Mouse (Mus musculus): Measurements from ENCODE around the gene Tcte2. TPM values are rescaled to one million over a fixed set of nuclear protein-coding genes. Genes with fewer than 3 reads are reported as not detected.
A peak's percentile ranks its signal among the peaks of the same experiment; 100 is the strongest.

Gene Tcte2
- total and polyA plus RNA-seq, 3 experiments: 0.17 TPM; not detected in 2

DNA sequence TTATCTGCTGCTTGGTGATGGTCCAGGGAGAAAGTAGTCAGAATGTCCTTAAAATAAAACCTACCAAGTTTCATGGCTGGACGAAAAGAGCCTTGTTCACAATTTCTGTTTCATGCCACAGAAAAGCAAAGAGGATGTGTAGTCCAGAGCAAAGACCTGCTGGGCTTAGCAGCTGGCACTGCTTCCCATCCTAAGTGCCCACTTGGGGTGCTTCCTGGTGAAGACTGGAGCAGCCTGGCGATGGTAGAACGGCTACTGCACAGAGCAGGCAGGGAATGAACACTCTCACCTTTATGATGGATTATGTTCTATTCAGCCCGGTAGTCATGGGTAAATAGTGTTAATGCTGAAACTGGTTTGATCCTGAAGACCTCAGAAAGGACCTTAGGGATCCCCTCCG lies 27.7 kb downstream of the Tcte2 start (continued):
- no peak for TF ChIP-seq USF2 (conservative IDR thresholded peaks at IDR 0.05; ENCODE audit: low read depth, low read length)

DNA sequence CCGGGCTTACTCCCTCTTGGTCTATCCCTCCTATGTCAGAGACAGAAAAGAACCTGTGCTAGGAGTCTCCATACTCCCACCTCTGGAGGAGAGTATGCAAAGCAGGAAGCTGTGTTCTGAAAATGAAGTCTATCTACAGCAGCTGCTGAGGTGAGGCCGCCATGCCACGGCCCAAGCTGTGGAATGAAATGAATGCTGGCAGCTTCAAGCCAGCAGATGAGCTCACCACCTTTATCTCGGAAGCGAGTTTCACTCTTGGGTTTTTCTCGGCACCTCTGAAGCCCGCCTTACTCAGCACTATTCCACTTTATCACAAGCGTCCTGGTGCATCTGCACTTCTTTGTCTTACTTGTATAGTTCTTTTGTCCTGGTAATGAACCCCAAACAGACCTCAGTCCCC lies 28.9 kb downstream of the Tcte2 start:
- no peaks in the 10 kb centered on the region for H3K27me3 ChIP-seq (replicated peaks)
- H3K9me3 ChIP-seq (replicated peaks; ENCODE audit: low read length): no peaks in the 10 kb centered on the region
- H3K4me1 ChIP-seq (ENCODE audit: control insufficient read depth in 1 of 2, insufficient read depth in 2 of 2): peaks cover 0 to 13% of the 10 kb centered on the region in 2 experiments; a peak in 2 of 4 replicates
- H3K36me3 ChIP-seq (replicated peaks in 1 of 2; ENCODE audit: control insufficient read depth in 1 of 2, insufficient read depth in 1 of 2, low read length in 1 of 2): no peaks in the 10 kb centered on the region
- no peak for DNase-seq (ENCODE audit: extremely low read depth)
- no peak overlapping the region for H3K27ac ChIP-seq (ENCODE audit: insufficient read depth, low read depth)
- no peaks in the 10 kb centered on the region for H3K79me2 ChIP-seq (replicated peaks; ENCODE audit: control insufficient read depth, extremely low read depth, insufficient read depth, poor library complexity, severe bottlenecking)
- TF ChIP-seq USF1 (IDR thresholded peaks at IDR 0.05; ENCODE audit: low read depth, low read length) (no peak), MAX (IDR thresholded peaks at IDR 0.05; ENCODE audit: low read length) (no peak), POLR2A (IDR thresholded peaks at IDR 0.05; ENCODE audit: low read depth, low read length) (no peak), MAFK (IDR thresholded peaks at IDR 0.05; ENCODE audit: insufficient replicate concordance, low read length) (peak; percentile 15; the same call in 1 of the 2 replicates)
- dilution Hi-C loops (cut with MboI; ENCODE audit: extremely low pct_ligation_motif_present, extremely low pct_unique_long_range_greater_than_20kb, low sequenced_read_pairs) (no loop called here), in situ Hi-C loops (cut with MboI; ENCODE audit: low pct_ligation_motif_present, low pct_unique_long_range_greater_than_20kb, low sequenced_read_pairs) (no loop called here)
- H3K4me3 ChIP-seq (replicated peaks in 1 of 3; ENCODE audit: low read depth in 2 of 3, low read length in 2 of 3, poor library complexity in 1 of 3): no peak overlapping the region
- H3K9ac ChIP-seq (ENCODE audit: insufficient read depth, low read depth): no peak overlapping the region
- H3K4me2 ChIP-seq (ENCODE audit: insufficient read depth, low read depth, poor library complexity, severe bottlenecking): peak overlapping the region; percentile 82

DNA sequence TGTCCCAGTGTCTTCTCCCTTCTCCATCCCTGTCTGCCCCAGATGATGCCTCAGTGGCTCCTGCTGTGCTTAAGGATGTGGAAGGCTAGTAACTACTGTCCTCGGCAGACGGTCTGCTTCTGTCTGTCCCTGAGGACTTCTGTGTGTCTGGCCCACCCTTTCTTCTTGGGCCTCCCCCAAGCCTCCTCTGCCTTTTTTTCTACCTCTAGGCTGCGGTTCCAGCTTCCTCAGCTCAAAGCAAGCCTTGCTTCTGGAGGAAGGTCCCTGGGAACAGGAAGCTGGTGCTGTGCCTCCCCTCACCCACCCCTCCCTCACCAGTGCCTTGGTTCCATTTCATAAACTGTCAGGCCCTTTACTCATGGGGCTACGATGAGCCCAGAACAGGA lies 29.9 kb downstream of the Tcte2 start:
- in situ Hi-C loops (cut with MboI; ENCODE audit: low pct_ligation_motif_present, low pct_unique_long_range_greater_than_20kb, low sequenced_read_pairs): no loop called here
- Histone ChIP-seq H3K79me2 (replicated peaks; ENCODE audit: control insufficient read depth, extremely low read depth, insufficient read depth, poor library complexity, severe bottlenecking) (no peaks in the 10 kb centered on the region), H3K4me3 (replicated peaks in 1 of 3; ENCODE audit: low read depth in 2 of 3, low read length in 2 of 3, poor library complexity in 1 of 3) (no peak overlapping the region), H3K9me3 (replicated peaks; ENCODE audit: low read length) (no peaks in the 10 kb centered on the region), H3K36me3 (replicated peaks in 1 of 2; ENCODE audit: control insufficient read depth in 1 of 2, insufficient read depth in 1 of 2, low read length in 1 of 2) (no peaks in the 10 kb centered on the region), H3K27me3 (replicated peaks) (no peaks in the 10 kb centered on the region), H3K4me1 (ENCODE audit: control insufficient read depth in 1 of 2, insufficient read depth in 2 of 2) (peaks cover 0 to 7% of the 10 kb centered on the region in 2 experiments; a peak in 2 of 4 replicates), H3K9ac (ENCODE audit: insufficient read depth, low read depth) (no peak overlapping the region), H3K27ac (ENCODE audit: insufficient read depth, low read depth) (no peak overlapping the region), H3K4me2 (ENCODE audit: insufficient read depth, low read depth, poor library complexity, severe bottlenecking) (no peak overlapping the region)
- no peak for DNase-seq (ENCODE audit: extremely low read depth)
- TF ChIP-seq MAX (IDR thresholded peaks at IDR 0.05; ENCODE audit: low read length): no peak
- no peak for TF ChIP-seq E2F4 (IDR thresholded peaks at IDR 0.05; ENCODE audit: insufficient replicate concordance, low read depth, low read length)
- no peak for TF ChIP-seq UBTF (IDR thresholded peaks at IDR 0.05; ENCODE audit: low read depth, low read length)
- TF ChIP-seq CTCF (conservative IDR thresholded peaks at IDR 0.05 in 1 of 2, IDR thresholded peaks at IDR 0.05 in 1 of 2; ENCODE audit: low read depth in 2 of 2, low read length in 2 of 2): no peak
- no peak for TF ChIP-seq ELF1 (IDR thresholded peaks at IDR 0.05; ENCODE audit: low read depth, low read length)
- no peak for TF ChIP-seq MEF2A (IDR thresholded peaks at IDR 0.05; ENCODE audit: borderline replicate concordance, low read depth, low read length)
- no peak for TF ChIP-seq ETS1 (conservative IDR thresholded peaks at IDR 0.05; ENCODE audit: low read depth, low read length)
- TF ChIP-seq TCF12 (IDR thresholded peaks at IDR 0.05; ENCODE audit: low read depth, low read length): no peak
- TF ChIP-seq PAX5 (IDR thresholded peaks at IDR 0.05; ENCODE audit: low read length): no peak
- no peak for TF ChIP-seq SIN3A (IDR thresholded peaks at IDR 0.05; ENCODE audit: low read length)
- TF ChIP-seq ZMIZ1 (IDR thresholded peaks at IDR 0.05; ENCODE audit: low read depth, low read length): no peak
- TF ChIP-seq CHD2 (IDR thresholded peaks at IDR 0.05; ENCODE audit: low read length): no peak
- no peak for TF ChIP-seq TBP (conservative IDR thresholded peaks at IDR 0.05; ENCODE audit: low read depth, low read length)
- dilution Hi-C loops (cut with MboI; ENCODE audit: extremely low pct_ligation_motif_present, extremely low pct_unique_long_range_greater_than_20kb, low sequenced_read_pairs): no loop called here

Data from CH12.LX (cell line).